Mouse (Mus musculus) midbrain, embryonic 10.5 days (tissue): ENCODE measurements around the gene Cs. TPM values are rescaled to one million over a fixed set of nuclear protein-coding genes. Genes with fewer than 3 reads are reported as not detected.

ENCODE experiments used
- DNase-seq: peaks from one replicate; pipeline ENCODE4 v3.0.0-alpha.2; 2017; ENCODE audit warnings: low spot score
- H3K27ac ChIP-seq: fragments of 300-500 bp; sonication (generic); replicated peaks from 2 replicates; pipeline ENCODE4 v1.5.1; 2016; ENCODE audit warnings: mild to moderate bottlenecking
- H3K27me3 ChIP-seq: fragments of 300-500 bp; sonication (generic); 2 replicates; pipeline ENCODE4 v1.6.1; 2016; ENCODE audit warnings: low read depth, mild to moderate bottlenecking; ENCODE audit not compliant: poor library complexity, severe bottlenecking
- H3K36me3 ChIP-seq: fragments of 300-500 bp; sonication (generic); 2 replicates; pipeline ENCODE4 v1.6.1; 2016; ENCODE audit warnings: mild to moderate bottlenecking, moderate library complexity
- H3K4me1 ChIP-seq: fragments of 300-500 bp; sonication (generic); 2 replicates; pipeline ENCODE4 v1.6.1; 2016
- H3K4me3 ChIP-seq: fragments of 300-500 bp; sonication (generic); 2 replicates; pipeline ENCODE4 v1.5.1; 2016; ENCODE audit warnings: mild to moderate bottlenecking, moderate library complexity
- H3K9me3 ChIP-seq: fragments of 300-500 bp; sonication (generic); replicated peaks from 2 replicates; pipeline ENCODE4 v1.6.1; 2016; ENCODE audit warnings: mild to moderate bottlenecking
- WGBS: fragments of 180-500 bp; shearing (Covaris S2); methylation state at CpG from one replicate; pipeline ENCODE4 v1.1.7; 2016; 5-methylcytosine and 5-hydroxymethylcytosine counted together
- polyA plus RNA-seq: library from polyadenylated mRNA; unstranded; fragments of >200 nt; fragmentation: Nextera tagmentation; extraction: Ambion mirVana; gene quantifications from 2 replicates; pipeline ENCODE4 v1.2.1, GENCODE M21; 2016

The Cs gene
- polyA plus RNA-seq, 1 experiment from 2014 or later = 237 TPM

- WGBS = 87% methylated on average over 8 of the region's 8 CpGs
- Histone ChIP-seq H3K27me3 (no peaks in the 10 kb centered on the region), H3K27ac (no peak overlapping the region), H3K4me1 (peaks cover 19% of the 10 kb centered on the region), H3K36me3 (peaks cover 97% of the 10 kb centered on the region), H3K9me3 (no peaks in the 10 kb centered on the region), H3K4me3 (0 out of 2 replicates have a peak overlapping the region, but pooled peaks have one; percentile 7)
- DNase-seq = no peak
These were observed 44.9 kb downstream of the Cs start for GRCm38 (mm10) chr10:128382482-128382881.

GRCm38 (mm10) chr10:128385902-128386301 is 48.4 kb downstream of the Cs start:
- peaks cover 100% of the 10 kb centered on the region for H3K36me3 ChIP-seq

DNA sequence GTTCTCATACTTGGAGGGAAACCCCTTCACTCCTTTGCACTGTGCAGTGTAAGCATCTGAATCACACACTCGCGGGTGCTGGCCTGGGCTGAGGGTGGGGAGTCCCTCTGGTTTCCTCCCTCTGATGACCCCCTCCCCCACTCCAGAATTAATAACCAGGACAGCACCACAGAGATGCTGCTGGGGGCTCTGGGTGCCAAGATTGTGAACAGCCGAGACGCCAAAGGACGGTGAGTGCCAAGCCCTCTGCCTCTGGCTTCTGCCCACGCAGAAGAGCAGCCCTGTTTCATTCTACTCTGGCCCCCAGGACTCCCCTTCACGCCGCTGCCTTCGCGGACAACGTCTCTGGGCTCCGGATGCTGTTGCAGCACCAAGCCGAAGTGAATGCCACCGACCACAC is 51.4 kb downstream of the Cs start:
- Histone ChIP-seq H3K36me3 (peaks cover 100% of the 10 kb centered on the region), H3K4me3 (no peak overlapping the region), H3K27me3 (no peaks in the 10 kb centered on the region), H3K9me3 (no peaks in the 10 kb centered on the region), H3K4me1 (peaks cover 8% of the 10 kb centered on the region), H3K27ac (no peak overlapping the region)
- WGBS = 91% methylated on average over 14 of the region's 14 CpGs
- DNase-seq = no peak

More at GRCm38 (mm10) chr10:128385902-128386301, 48.4 kb downstream of the Cs start:
- Histone ChIP-seq H3K27me3 (no peaks in the 10 kb centered on the region), H3K9me3 (no peaks in the 10 kb centered on the region), H3K4me1 (no peaks in the 10 kb centered on the region), H3K27ac (no peak overlapping the region), H3K4me3 (no peak overlapping the region)
- no peak for DNase-seq
- WGBS = 92% methylated on average over 7 of the region's 7 CpGs

GRCm38 (mm10) chr10:128389570-128389969 is 52.0 kb downstream of the Cs start:
- DNase-seq = no peak
- Histone ChIP-seq H3K27ac (no peak overlapping the region), H3K36me3 (peaks cover 100% of the 10 kb centered on the region), H3K4me3 (no peak overlapping the region), H3K9me3 (no peaks in the 10 kb centered on the region), H3K27me3 (no peaks in the 10 kb centered on the region), H3K4me1 (peaks cover 9% of the 10 kb centered on the region)
- 84% methylated on average over 6 of the region's 6 CpGs for WGBS

- DNase-seq = no peak
- Histone ChIP-seq H3K27me3 (no peaks in the 10 kb centered on the region), H3K4me3 (no peak overlapping the region), H3K36me3 (peaks cover 100% of the 10 kb centered on the region), H3K4me1 (peaks cover 12% of the 10 kb centered on the region), H3K9me3 (no peaks in the 10 kb centered on the region), H3K27ac (no peak overlapping the region)
- WGBS = 93% methylated on average over 12 of the region's 12 CpGs
These were observed 52.8 kb downstream of the Cs start for GRCm38 (mm10) chr10:128390366-128390765.

GRCm38 (mm10) chr10:128391850-128392249 is 54.3 kb downstream of the Cs start:
- 84% methylated on average over 6 of the region's 6 CpGs for WGBS
- Histone ChIP-seq H3K36me3 (peaks cover 100% of the 10 kb centered on the region), H3K27me3 (no peaks in the 10 kb centered on the region)

GRCm38 (mm10) chr10:128396017-128396673 is 58.6 kb downstream of the Cs start:
- 78% methylated on average over 11 of the region's 11 CpGs for WGBS
- H3K4me1 ChIP-seq = peaks cover 46% of the 10 kb centered on the region
- peaks cover 70% of the 10 kb centered on the region for H3K36me3 ChIP-seq
- DNase-seq = no peak
- H3K4me3 ChIP-seq = no peak overlapping the region
- H3K9me3 ChIP-seq = no peaks in the 10 kb centered on the region
- no peaks in the 10 kb centered on the region for H3K27me3 ChIP-seq
- no peak overlapping the region for H3K27ac ChIP-seq

More at GRCm38 (mm10) chr10:128391850-128392249, 54.3 kb downstream of the Cs start:
- Histone ChIP-seq H3K27ac (no peak overlapping the region), H3K9me3 (no peaks in the 10 kb centered on the region), H3K4me3 (no peak overlapping the region), H3K4me1 (peaks cover 23% of the 10 kb centered on the region)
- no peak for DNase-seq

DNA sequence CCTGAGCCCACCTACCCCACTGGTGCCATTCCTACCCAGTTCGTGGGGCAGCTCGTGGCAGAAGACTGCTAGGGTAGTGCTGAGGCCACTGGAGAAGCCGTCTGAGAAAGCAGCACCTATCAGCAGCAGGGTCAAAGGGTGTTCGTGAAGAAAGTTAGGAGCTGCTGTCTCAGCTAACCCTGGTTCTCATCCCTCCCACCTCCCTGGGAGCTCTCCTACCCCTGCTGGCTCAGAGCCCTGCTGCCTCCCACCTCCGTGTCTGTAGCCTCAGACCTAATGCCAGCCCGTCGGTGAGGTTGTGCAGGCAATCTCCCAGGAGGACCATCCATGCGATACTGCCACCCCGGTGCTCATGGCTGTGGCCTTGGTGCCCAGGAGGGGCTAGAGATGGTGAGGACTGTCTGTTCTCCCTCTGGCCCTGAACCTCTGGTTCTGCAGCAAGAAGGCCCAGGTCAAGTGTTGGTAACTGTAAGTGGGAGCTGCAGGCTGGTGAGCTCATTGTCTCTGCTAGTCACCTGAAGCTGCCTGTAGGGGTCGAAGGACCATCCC is 59.3 kb downstream of the Cs start:
- 69% methylated on average over 10 of the region's 10 CpGs for WGBS
- Histone ChIP-seq H3K27ac (no peak overlapping the region), H3K4me3 (no peak overlapping the region), H3K27me3 (no peaks in the 10 kb centered on the region), H3K9me3 (no peaks in the 10 kb centered on the region), H3K36me3 (peaks cover 70% of the 10 kb centered on the region), H3K4me1 (peaks cover 51% of the 10 kb centered on the region)
- DNase-seq = no peak

- Histone ChIP-seq H3K9me3 (no peaks in the 10 kb centered on the region), H3K27ac (peak overlapping the region; percentile 67), H3K36me3 (peaks cover 70% of the 10 kb centered on the region), H3K4me1 (peaks cover 51% of the 10 kb centered on the region), H3K4me3 (no peak overlapping the region), H3K27me3 (no peaks in the 10 kb centered on the region)
- WGBS = 68% methylated on average over 7 of the region's 7 CpGs
- no peak for DNase-seq
These were observed 59.9 kb downstream of the Cs start for GRCm38 (mm10) chr10:128397466-128397865.

GRCm38 (mm10) chr10:128400338-128400737 is 62.8 kb downstream of the Cs start:
- DNase-seq = no peak
- WGBS = 30% methylated on average over 5 of the region's 5 CpGs
- H3K4me3 ChIP-seq = no peak overlapping the region
- no peak overlapping the region for H3K27ac ChIP-seq
- H3K9me3 ChIP-seq = no peaks in the 10 kb centered on the region
- peaks cover 62% of the 10 kb centered on the region for H3K36me3 ChIP-seq
- H3K4me1 ChIP-seq = peaks cover 39% of the 10 kb centered on the region
- H3K27me3 ChIP-seq = no peaks in the 10 kb centered on the region

DNA sequence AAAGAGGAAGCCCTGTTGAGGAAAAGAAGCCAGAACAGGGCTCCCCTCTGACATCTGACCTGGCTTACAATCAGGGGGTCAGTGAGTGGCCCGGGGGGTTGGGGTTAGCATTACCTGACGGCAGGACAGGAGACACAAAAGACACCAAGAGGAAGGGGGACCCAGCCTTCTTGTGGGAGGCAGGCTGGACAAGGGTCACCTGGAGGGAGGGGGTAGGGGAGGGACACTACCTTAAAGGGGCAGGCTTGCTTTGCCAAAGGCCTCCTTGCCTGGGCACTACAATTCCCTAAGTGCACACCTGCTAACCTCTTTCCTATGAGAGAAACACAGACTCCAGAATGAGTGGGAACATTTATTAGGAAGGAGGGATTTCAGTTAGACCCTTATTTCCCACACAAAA is 63.5 kb downstream of the Cs start, which contains the start of gene Slc39a5:
Gene Slc39a5, minus strand, starts transcription at position 174 of the 400 bp plus-strand sequence.
- H3K27ac ChIP-seq = no peak within 1 kb of the TSS; the same call in 1 of the 2 replicates
- peaks cover 33% of the 10 kb centered on the region for H3K4me1 ChIP-seq
- H3K9me3 ChIP-seq = no peaks in the 10 kb centered on the region
- H3K27me3 ChIP-seq = no peaks in the 10 kb centered on the region
- DNase-seq = no peak
- H3K36me3 ChIP-seq = peaks cover 62% of the 10 kb centered on the region
- peak within 1 kb of the TSS; percentile 11; the same call in 1 of the 2 replicates for H3K4me3 ChIP-seq
- WGBS = 14% methylated on average over 2 of the region's 2 CpGs

- Histone ChIP-seq H3K9me3 (no peaks in the 10 kb centered on the region), H3K27ac (no peak overlapping the region; the same call in 1 of the 2 replicates), H3K27me3 (no peaks in the 10 kb centered on the region), H3K4me3 (peak overlapping the region; percentile 11; the same call in 1 of the 2 replicates), H3K36me3 (peaks cover 62% of the 10 kb centered on the region), H3K4me1 (peaks cover 31% of the 10 kb centered on the region)
- no peak for DNase-seq
- 82% methylated on average over 9 of the region's 9 CpGs for WGBS
These were observed 64.1 kb downstream of the Cs start for GRCm38 (mm10) chr10:128401638-128402037.

GRCm38 (mm10) chr10:128403931-128404330 is 66.4 kb downstream of the Cs start:
- Histone ChIP-seq H3K4me1 (peaks cover 29% of the 10 kb centered on the region), H3K27me3 (no peaks in the 10 kb centered on the region), H3K4me3 (no peak overlapping the region), H3K27ac (no peak overlapping the region), H3K9me3 (no peaks in the 10 kb centered on the region), H3K36me3 (peaks cover 68% of the 10 kb centered on the region)
- DNase-seq = no peak
- 90% methylated on average over 7 of the region's 7 CpGs for WGBS
